Mouse (Mus musculus) embryo, embryonic 11.5 days (tissue): ENCODE data around the gene Atp2c2.
A peak's percentile ranks its signal among the peaks of the same experiment; 100 is the strongest.

ENCODE experiments used
- DNase-seq: peaks from one replicate; pipeline ENCODE4 v3.0.0-alpha.2; 2012; ENCODE audit warnings: low read depth, low spot score

Gene Atp2c2

GRCm38 (mm10) chr8:119699549-119700134, at the start of gene Atp2c2:
TSS of gene Atp2c2 (plus strand) at chr8:119700009.
- no peak for DNase-seq

GRCm38 (mm10) chr8:119651324-119651723, 48.5 kb upstream of the Atp2c2 start:
- DNase-seq = no peak

GRCm38 (mm10) chr8:119656709-119657464, 42.9 kb upstream of the Atp2c2 start:
- DNase-seq = no peak

- DNase-seq = peak; percentile 32
Measured at GRCm38 (mm10) chr8:119661081-119661480, 38.7 kb upstream of the Atp2c2 start.

- DNase-seq = no peak
Measured at GRCm38 (mm10) chr8:119661892-119662291, 37.9 kb upstream of the Atp2c2 start.

- DNase-seq = no peak
Measured at GRCm38 (mm10) chr8:119663440-119663839, 36.4 kb upstream of the Atp2c2 start.

- no peak for DNase-seq
Measured at GRCm38 (mm10) chr8:119665270-119665669, 34.5 kb upstream of the Atp2c2 start.

- no peak for DNase-seq
Measured at GRCm38 (mm10) chr8:119666219-119666951, 33.4 kb upstream of the Atp2c2 start, which contains the start of gene Wfdc1. TSS of gene Wfdc1 (plus strand) at chr8:119666365.

- no peak for DNase-seq
Measured at GRCm38 (mm10) chr8:119668447-119668846, 31.4 kb upstream of the Atp2c2 start.

- no peak for DNase-seq
Measured at GRCm38 (mm10) chr8:119669284-119669683, 30.5 kb upstream of the Atp2c2 start.

- DNase-seq = no peak
Measured at GRCm38 (mm10) chr8:119670419-119671091, 29.3 kb upstream of the Atp2c2 start.

- no peak for DNase-seq
Measured at GRCm38 (mm10) chr8:119673976-119674555, 25.7 kb upstream of the Atp2c2 start.

- DNase-seq = no peak
Measured at GRCm38 (mm10) chr8:119675457-119675856, 24.4 kb upstream of the Atp2c2 start.

- peak; percentile 84 for DNase-seq
Measured at GRCm38 (mm10) chr8:119676389-119676788, 23.4 kb upstream of the Atp2c2 start.

- DNase-seq = peak; percentile 46
Measured at GRCm38 (mm10) chr8:119678138-119678843, 21.5 kb upstream of the Atp2c2 start.

- no peak for DNase-seq
Measured at GRCm38 (mm10) chr8:119679184-119679583, 20.6 kb upstream of the Atp2c2 start.

- DNase-seq = no peak
Measured at GRCm38 (mm10) chr8:119690602-119691001, 9.2 kb upstream of the Atp2c2 start.

- DNase-seq = no peak
Measured at GRCm38 (mm10) chr8:119691989-119692388, 7.8 kb upstream of the Atp2c2 start.

- DNase-seq = no peak
Measured at GRCm38 (mm10) chr8:119694696-119695095, 5.1 kb upstream of the Atp2c2 start.

- no peak for DNase-seq
Measured at GRCm38 (mm10) chr8:119697163-119697562, 2.6 kb upstream of the Atp2c2 start.

- no peak for DNase-seq
Measured at GRCm38 (mm10) chr8:119698960-119699359, 849 bp upstream of the Atp2c2 start.
